Mouse (Mus musculus): ENCODE measurements around the gene Mrpl12. TPM values are rescaled to one million over a fixed set of nuclear protein-coding genes. Genes with fewer than 3 reads are reported as not detected.
A peak's percentile ranks its signal among the peaks of the same experiment; 100 is the strongest.

Mrpl12 gene
- polyA plus RNA-seq, 1 experiment from 2014 or later, result 145 TPM

DNA sequence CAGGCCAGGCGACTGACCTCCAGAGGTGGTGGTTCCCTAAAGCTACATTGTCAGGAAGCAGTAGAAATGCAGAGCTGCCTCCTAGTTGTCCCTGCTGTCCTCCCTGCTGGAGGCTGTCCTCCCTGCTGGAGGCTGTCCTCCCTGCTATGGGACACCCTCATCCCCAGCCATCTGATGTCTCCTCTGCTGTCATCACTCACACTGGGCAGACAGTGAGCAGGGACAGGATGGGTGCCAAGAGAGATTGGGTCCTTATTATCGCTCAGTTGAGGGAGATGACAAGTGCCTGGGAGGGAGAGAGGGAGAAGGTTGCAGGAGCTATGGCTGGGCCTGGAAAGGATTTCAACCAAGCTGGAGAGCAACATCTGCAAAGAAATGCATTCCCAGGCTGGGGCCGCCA lies 50.7 kb downstream of the Mrpl12 start:
- peaks cover 28% of the 10 kb centered on the region for H3K27me3 ChIP-seq (ENCODE audit: control insufficient read depth, insufficient read depth, low read length)
- no peaks in the 10 kb centered on the region for H3K36me3 ChIP-seq (ENCODE audit: control insufficient read depth, insufficient read depth, low read length)
- no peak for ATAC-seq (ENCODE audit: insufficient read depth, low FRiP score)
- peaks cover 31% of the 10 kb centered on the region for H3K4me1 ChIP-seq (ENCODE audit: control insufficient read depth, insufficient read depth, low read length)
- whole genome bisulfite sequencing, result 67% methylated on average over 3 of the region's 3 CpGs
- no peak overlapping the region for H3K4me2 ChIP-seq (ENCODE audit: low read depth, low read length)
- H3K9me3 ChIP-seq (replicated peaks; ENCODE audit: control insufficient read depth, low read length), result no peaks in the 10 kb centered on the region
- no peak overlapping the region for H3K4me3 ChIP-seq (replicated peaks; ENCODE audit: low read length)
- no peak overlapping the region for H3K27ac ChIP-seq (ENCODE audit: low read length)
- 0 out of 2 replicates have a peak overlapping the region, but pooled peaks have one; percentile 14 for H3K9ac ChIP-seq (ENCODE audit: low read length)

DNA sequence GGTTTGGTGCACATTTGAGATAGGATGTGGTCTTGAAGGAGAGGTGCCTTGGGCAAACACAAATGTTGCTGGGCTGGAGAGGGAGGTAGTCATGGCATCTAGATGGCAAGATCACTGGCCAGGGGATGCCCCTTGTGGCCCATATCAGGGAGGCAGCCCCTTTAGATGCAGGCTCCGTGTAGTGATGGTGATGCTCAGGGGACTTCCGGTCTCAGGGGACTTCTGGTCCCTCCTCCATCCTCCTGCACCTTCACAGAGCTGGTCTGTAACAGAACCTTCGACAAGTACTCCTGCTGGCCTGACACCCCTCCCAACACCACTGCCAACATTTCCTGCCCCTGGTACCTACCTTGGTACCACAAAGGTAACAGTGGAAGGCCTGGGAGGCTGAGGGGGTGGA lies 51.4 kb downstream of the Mrpl12 start:
- WGBS, result 80% methylated on average over 3 of the region's 3 CpGs

DNA sequence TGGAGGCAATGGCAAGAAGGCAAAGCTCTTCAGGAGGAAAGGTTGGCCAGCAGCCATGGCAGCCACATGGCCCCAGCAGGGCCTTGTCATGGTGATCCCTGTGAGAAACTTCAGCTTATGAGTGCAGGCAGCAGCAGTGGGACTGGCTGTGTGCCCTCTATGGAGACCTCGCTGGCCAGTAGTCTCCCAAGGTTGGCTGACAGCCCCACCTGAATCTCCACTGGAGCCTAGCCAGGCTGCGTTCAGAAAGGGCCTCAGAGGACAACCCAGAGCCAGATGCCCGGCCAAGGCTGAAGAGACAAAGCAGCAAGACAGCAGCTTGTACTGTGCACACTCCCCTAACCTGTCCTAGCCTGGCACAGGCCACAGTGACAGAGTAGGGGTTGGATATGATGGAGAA lies 54.1 kb downstream of the Mrpl12 start:
- WGBS, result 55% methylated on average over 3 of the region's 3 CpGs
- Histone ChIP-seq H3K36me3 (ENCODE audit: control insufficient read depth, insufficient read depth, low read length) (no peaks in the 10 kb centered on the region), H3K27me3 (ENCODE audit: control insufficient read depth, insufficient read depth, low read length) (no peaks in the 10 kb centered on the region), H3K9me3 (replicated peaks; ENCODE audit: control insufficient read depth, low read length) (no peaks in the 10 kb centered on the region), H3K4me2 (ENCODE audit: low read depth, low read length) (no peak overlapping the region), H3K27ac (ENCODE audit: low read length) (peak overlapping the region; percentile 77), H3K4me1 (ENCODE audit: control insufficient read depth, insufficient read depth, low read length) (peaks cover 25% of the 10 kb centered on the region), H3K9ac (ENCODE audit: low read length) (peak overlapping the region; percentile 47), H3K4me3 (replicated peaks; ENCODE audit: low read length) (no peak overlapping the region)
- no peak for ATAC-seq (ENCODE audit: insufficient read depth, low FRiP score)

More for the DNA sequence above, 51.4 kb downstream of the Mrpl12 start:
- ATAC-seq (ENCODE audit: insufficient read depth, low FRiP score), result no peak
- Histone ChIP-seq H3K27me3 (ENCODE audit: control insufficient read depth, insufficient read depth, low read length) (peaks cover 21% of the 10 kb centered on the region), H3K9ac (ENCODE audit: low read length) (no peak overlapping the region), H3K4me2 (ENCODE audit: low read depth, low read length) (no peak overlapping the region), H3K9me3 (replicated peaks; ENCODE audit: control insufficient read depth, low read length) (no peaks in the 10 kb centered on the region), H3K27ac (ENCODE audit: low read length) (no peak overlapping the region), H3K4me3 (replicated peaks; ENCODE audit: low read length) (no peak overlapping the region), H3K36me3 (ENCODE audit: control insufficient read depth, insufficient read depth, low read length) (no peaks in the 10 kb centered on the region), H3K4me1 (ENCODE audit: control insufficient read depth, insufficient read depth, low read length) (peaks cover 31% of the 10 kb centered on the region)

Other genes starting within 250 kb of the Mrpl12 start
- gene Actg1, start 136.1 kb upstream of the Mrpl12 start, polyA plus RNA-seq (2015; fragmentation: Nextera tagmentation; extraction: Ambion mirVana), result 2,700 and 3,060 TPM in 2 replicates
- 0.44 and 0.80 TPM in 2 replicates for gene Fscn2, start 123.1 kb upstream of the Mrpl12 start, polyA plus RNA-seq (2015; fragmentation: Nextera tagmentation; extraction: Ambion mirVana)
- gene Faap100, start 105.8 kb upstream of the Mrpl12 start, polyA plus RNA-seq (2015; fragmentation: Nextera tagmentation; extraction: Ambion mirVana), result 34.5 and 36.1 TPM in 2 replicates
- 22.8 and 23.5 TPM in 2 replicates for gene Nploc4, start 46.9 kb upstream of the Mrpl12 start, polyA plus RNA-seq (2015; fragmentation: Nextera tagmentation; extraction: Ambion mirVana)
- gene Tspan10, start 42.0 kb upstream of the Mrpl12 start, polyA plus RNA-seq (2015; fragmentation: Nextera tagmentation; extraction: Ambion mirVana), result not detected in 2 replicates
- gene Pde6g, start 31.1 kb upstream of the Mrpl12 start, polyA plus RNA-seq (2015; fragmentation: Nextera tagmentation; extraction: Ambion mirVana), result 0.30 and 0.57 TPM in 2 replicates
- 14.0 TPM in 2 replicates for gene Oxld1, start 26.5 kb upstream of the Mrpl12 start, polyA plus RNA-seq (2015; fragmentation: Nextera tagmentation; extraction: Ambion mirVana)
- gene Ccdc137, start 26.5 kb upstream of the Mrpl12 start, polyA plus RNA-seq (2015; fragmentation: Nextera tagmentation; extraction: Ambion mirVana), result 28.9 and 33.7 TPM in 2 replicates
- gene Arl16, start 17.0 kb upstream of the Mrpl12 start, polyA plus RNA-seq (2015; fragmentation: Nextera tagmentation; extraction: Ambion mirVana), result 35.6 and 38.1 TPM in 2 replicates
- 73.9 and 75.8 TPM in 2 replicates for gene Slc25a10, start 7.2 kb downstream of the Mrpl12 start, polyA plus RNA-seq (2015; fragmentation: Nextera tagmentation; extraction: Ambion mirVana)
- 2.2 and 3.0 TPM in 2 replicates for gene Gcgr, start 46.1 kb downstream of the Mrpl12 start, polyA plus RNA-seq (2015; fragmentation: Nextera tagmentation; extraction: Ambion mirVana)
- 152 and 171 TPM in 2 replicates for gene Mcrip1, start 65.1 kb downstream of the Mrpl12 start, polyA plus RNA-seq (2015; fragmentation: Nextera tagmentation; extraction: Ambion mirVana)
- gene Ppp1r27, start 66.5 kb downstream of the Mrpl12 start, polyA plus RNA-seq (2015; fragmentation: Nextera tagmentation; extraction: Ambion mirVana), result 2.9 TPM in 1 of 2 replicates, not detected in the other
- 1,026 and 1,183 TPM in 2 replicates for gene P4hb, start 88.6 kb downstream of the Mrpl12 start, polyA plus RNA-seq (2015; fragmentation: Nextera tagmentation; extraction: Ambion mirVana)
- gene Arhgdia, start 97.0 kb downstream of the Mrpl12 start, polyA plus RNA-seq (2015; fragmentation: Nextera tagmentation; extraction: Ambion mirVana), result 543 and 584 TPM in 2 replicates
- 37.0 and 55.5 TPM in 2 replicates for gene Alyref, start 113.8 kb downstream of the Mrpl12 start, polyA plus RNA-seq (2015; fragmentation: Nextera tagmentation; extraction: Ambion mirVana)
- 176 and 181 TPM in 2 replicates for gene Anapc11, start 113.8 kb downstream of the Mrpl12 start, polyA plus RNA-seq (2015; fragmentation: Nextera tagmentation; extraction: Ambion mirVana)
- 14.9 and 19.1 TPM in 2 replicates for gene Npb, start 123.9 kb downstream of the Mrpl12 start, polyA plus RNA-seq (2015; fragmentation: Nextera tagmentation; extraction: Ambion mirVana)
- 185 and 197 TPM in 2 replicates for gene Pcyt2, start 133.3 kb downstream of the Mrpl12 start, polyA plus RNA-seq (2015; fragmentation: Nextera tagmentation; extraction: Ambion mirVana)
- gene Sirt7, start 140.6 kb downstream of the Mrpl12 start, polyA plus RNA-seq (2015; fragmentation: Nextera tagmentation; extraction: Ambion mirVana), result 36.6 and 37.7 TPM in 2 replicates
- 19.5 and 22.1 TPM in 2 replicates for gene Mafg, start 149.0 kb downstream of the Mrpl12 start, polyA plus RNA-seq (2015; fragmentation: Nextera tagmentation; extraction: Ambion mirVana)
- 37.8 and 38.0 TPM in 2 replicates for gene Pycr1, start 159.2 kb downstream of the Mrpl12 start, polyA plus RNA-seq (2015; fragmentation: Nextera tagmentation; extraction: Ambion mirVana)
- gene Myadml2, start 163.5 kb downstream of the Mrpl12 start, polyA plus RNA-seq (2015; fragmentation: Nextera tagmentation; extraction: Ambion mirVana), result 1.4 TPM in 1 of 2 replicates, not detected in the other
- 2.1 and 2.5 TPM in 2 replicates for gene Notum, start 176.6 kb downstream of the Mrpl12 start, polyA plus RNA-seq (2015; fragmentation: Nextera tagmentation; extraction: Ambion mirVana)
- gene Aspscr1, start 188.4 kb downstream of the Mrpl12 start, polyA plus RNA-seq (2015; fragmentation: Nextera tagmentation; extraction: Ambion mirVana), result 102 and 104 TPM in 2 replicates
- 138 and 153 TPM in 2 replicates for gene Cenpx, start 229.1 kb downstream of the Mrpl12 start, polyA plus RNA-seq (2015; fragmentation: Nextera tagmentation; extraction: Ambion mirVana)
- 59.1 and 62.9 TPM in 2 replicates for gene Lrrc45, start 229.3 kb downstream of the Mrpl12 start, polyA plus RNA-seq (2015; fragmentation: Nextera tagmentation; extraction: Ambion mirVana)
- gene Rac3, start 236.9 kb downstream of the Mrpl12 start, polyA plus RNA-seq (2015; fragmentation: Nextera tagmentation; extraction: Ambion mirVana), result 34.6 and 35.3 TPM in 2 replicates
- gene Dcxr, start 242.7 kb downstream of the Mrpl12 start, polyA plus RNA-seq (2015; fragmentation: Nextera tagmentation; extraction: Ambion mirVana), result 43.0 and 46.0 TPM in 2 replicates
- gene Cbr2, start 247.5 kb downstream of the Mrpl12 start, polyA plus RNA-seq (2015; fragmentation: Nextera tagmentation; extraction: Ambion mirVana), result 112 and 150 TPM in 2 replicates